Mouse (Mus musculus): ENCODE data around the gene Hhat. TPM values are rescaled to one million over a fixed set of nuclear protein-coding genes. Genes with fewer than 3 reads are reported as not detected.

Gene Hhat
- total and polyA plus RNA-seq, 3 experiments, result 0.39 to 1.0 TPM; not detected in 1

DNA sequence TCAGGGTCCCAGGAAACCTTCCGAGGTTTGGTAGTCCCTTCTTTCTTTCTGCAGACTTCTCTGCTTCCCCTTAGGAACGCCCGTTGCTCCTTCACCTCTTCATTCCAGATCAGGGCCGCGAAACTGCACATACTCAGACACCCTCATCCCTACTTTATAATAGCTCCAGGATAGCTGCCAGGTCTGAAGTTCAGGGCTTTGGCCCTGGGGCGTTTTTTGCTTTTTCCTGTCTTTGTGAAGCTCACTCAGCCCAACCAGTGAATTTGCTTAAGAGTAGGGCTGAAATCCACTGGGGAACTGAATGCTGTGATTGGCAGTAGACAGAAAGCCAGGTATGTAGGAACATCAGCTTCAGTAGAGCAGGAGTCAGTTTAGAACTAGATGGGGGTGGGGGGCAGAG is 293.5 kb downstream of the Hhat start:
- Histone ChIP-seq H3K79me2 (ENCODE audit: control insufficient read depth, insufficient read depth, low read length, poor library complexity) (no peaks in the 10 kb centered on the region), H3K27me3 (ENCODE audit: control insufficient read depth in 1 of 2, insufficient read depth in 2 of 2, low read length in 2 of 2) (no peaks in the 10 kb centered on the region), H3K4me3 (ENCODE audit: control insufficient read depth in 1 of 2, insufficient read depth in 1 of 2, low read depth in 2 of 2, low read length in 2 of 2) (no peak overlapping the region), H3K4me1 (ENCODE audit: control insufficient read depth in 1 of 2, insufficient read depth in 2 of 2, low read length in 2 of 2) (no peaks in the 10 kb centered on the region), H3K9me3 (replicated peaks; ENCODE audit: insufficient read depth, low read length) (no peaks in the 10 kb centered on the region), H3K27ac (ENCODE audit: control insufficient read depth, low read depth, low read length) (no peak overlapping the region), H3K9ac (ENCODE audit: control insufficient read depth, low read depth, low read length, poor library complexity, severe bottlenecking) (no peak overlapping the region), H3K36me3 (ENCODE audit: control insufficient read depth in 1 of 2, insufficient read depth in 2 of 2, low read length in 2 of 2) (no peaks in the 10 kb centered on the region)
- no peak for DNase-seq (ENCODE audit: low read depth, low spot score)
- TF ChIP-seq MAX (IDR thresholded peaks at IDR 0.05; ENCODE audit: low read length) (no peak), ZKSCAN1 (IDR thresholded peaks at IDR 0.05; ENCODE audit: low read depth, low read length) (no peak), MXI1 (IDR thresholded peaks at IDR 0.05; ENCODE audit: low read depth, low read length) (no peak), CTCF (IDR thresholded peaks at IDR 0.05 in 2 of 3, conservative IDR thresholded peaks at IDR 0.05 in 1 of 3; ENCODE audit: control insufficient read depth in 1 of 3, insufficient read depth in 1 of 3, low read depth in 2 of 3, low read length in 3 of 3, poor library complexity in 1 of 3, severe bottlenecking in 1 of 3) (no peak), MEF2A (IDR thresholded peaks at IDR 0.05; ENCODE audit: extremely low read depth, insufficient replicate concordance, low read depth, low read length, poor library complexity, severe bottlenecking) (no peak), RAD21 (IDR thresholded peaks at IDR 0.05; ENCODE audit: low read depth, low read length) (no peak), ZMIZ1 (IDR thresholded peaks at IDR 0.05; ENCODE audit: low read depth, low read length) (no peak), UBTF (IDR thresholded peaks at IDR 0.05; ENCODE audit: borderline replicate concordance, insufficient read depth, low read depth, low read length) (no peak), USF1 (IDR thresholded peaks at IDR 0.05; ENCODE audit: low read depth, low read length) (no peak), E2F4 (IDR thresholded peaks at IDR 0.05; ENCODE audit: borderline replicate concordance, low read depth, low read length) (no peak)

DNA sequence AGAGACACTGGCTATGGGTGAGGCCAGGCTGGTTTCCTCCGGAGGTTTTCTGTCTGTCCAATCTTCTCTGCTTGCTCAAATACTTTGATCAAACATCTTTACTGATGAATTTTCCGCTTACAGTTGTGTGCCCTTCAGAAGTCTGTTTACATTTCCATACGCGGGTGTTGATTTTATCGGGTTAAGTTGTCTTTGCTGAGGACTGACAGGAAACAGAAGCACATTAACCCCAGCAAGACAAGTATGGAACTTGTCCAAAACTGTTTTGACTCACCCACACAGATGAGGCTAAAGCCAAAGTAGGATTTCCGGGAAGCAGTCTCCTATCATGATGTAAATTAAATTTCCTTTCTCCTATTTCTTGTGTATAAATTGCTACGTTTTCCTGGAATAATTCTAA is 294.3 kb downstream of the Hhat start:
- H3K27ac ChIP-seq (ENCODE audit: control insufficient read depth, low read depth, low read length), result no peak overlapping the region

More for the DNA sequence above, 294.3 kb downstream of the Hhat start:
- H3K9me3 ChIP-seq (replicated peaks; ENCODE audit: insufficient read depth, low read length), result no peaks in the 10 kb centered on the region
- no peaks in the 10 kb centered on the region for H3K36me3 ChIP-seq (ENCODE audit: control insufficient read depth in 1 of 2, insufficient read depth in 2 of 2, low read length in 2 of 2)
- H3K79me2 ChIP-seq (ENCODE audit: control insufficient read depth, insufficient read depth, low read length, poor library complexity), result no peaks in the 10 kb centered on the region
- H3K9ac ChIP-seq (ENCODE audit: control insufficient read depth, low read depth, low read length, poor library complexity, severe bottlenecking), result no peak overlapping the region
- no peak for DNase-seq (ENCODE audit: low read depth, low spot score)
- H3K27me3 ChIP-seq (ENCODE audit: control insufficient read depth in 1 of 2, insufficient read depth in 2 of 2, low read length in 2 of 2), result no peaks in the 10 kb centered on the region
- H3K4me3 ChIP-seq (ENCODE audit: control insufficient read depth in 1 of 2, insufficient read depth in 1 of 2, low read depth in 2 of 2, low read length in 2 of 2), result no peak overlapping the region
- H3K4me1 ChIP-seq (ENCODE audit: control insufficient read depth in 1 of 2, insufficient read depth in 2 of 2, low read length in 2 of 2), result no peaks in the 10 kb centered on the region
- TF ChIP-seq MAZ (IDR thresholded peaks at IDR 0.05; ENCODE audit: low read depth, low read length), result no peak
- TF ChIP-seq CHD1 (IDR thresholded peaks at IDR 0.05; ENCODE audit: low read depth, low read length), result no peak
- no peak for TF ChIP-seq SIN3A (IDR thresholded peaks at IDR 0.05; ENCODE audit: low read length)
- no peak for TF ChIP-seq RCOR1 (IDR thresholded peaks at IDR 0.05; ENCODE audit: low read depth, low read length)
- no peak for TF ChIP-seq ZKSCAN1 (IDR thresholded peaks at IDR 0.05; ENCODE audit: low read depth, low read length)
- TF ChIP-seq HCFC1 (IDR thresholded peaks at IDR 0.05; ENCODE audit: low read depth, low read length), result no peak
- no peak for TF ChIP-seq CHD2 (IDR thresholded peaks at IDR 0.05; ENCODE audit: low read length)
- no peak for TF ChIP-seq NRF1 (IDR thresholded peaks at IDR 0.05; ENCODE audit: insufficient read depth, low read depth, low read length, poor library complexity, severe bottlenecking)
- TF ChIP-seq UBTF (IDR thresholded peaks at IDR 0.05; ENCODE audit: borderline replicate concordance, insufficient read depth, low read depth, low read length), result no peak
- TF ChIP-seq MAFK (IDR thresholded peaks at IDR 0.05; ENCODE audit: borderline replicate concordance, low read depth, low read length), result no peak
- no peak for TF ChIP-seq ETS1 (IDR thresholded peaks at IDR 0.05; ENCODE audit: low read depth, low read length)
- TF ChIP-seq BHLHE40 (IDR thresholded peaks at IDR 0.05; ENCODE audit: borderline replicate concordance, low read depth, low read length), result no peak
- no peak for TF ChIP-seq E2F4 (IDR thresholded peaks at IDR 0.05; ENCODE audit: borderline replicate concordance, low read depth, low read length)
- no peak for TF ChIP-seq TAL1 (IDR thresholded peaks at IDR 0.05; ENCODE audit: low read length)

Data from MEL (cell line).